Mouse (Mus musculus): ENCODE data around the gene Mrln. TPM values are rescaled to one million over a fixed set of nuclear protein-coding genes. Genes with fewer than 3 reads are reported as not detected.
A peak's percentile ranks its signal among the peaks of the same experiment; 100 is the strongest.

The Mrln gene
- polyA plus RNA-seq, 1 experiment from 2014 or later = not detected

- H3K27ac ChIP-seq (ENCODE audit: low read length) = no peak overlapping the region
- ATAC-seq = no peak
Measured at GRCm38 (mm10) chr10:70167625-70168024, 36.8 kb upstream of the Mrln start.

GRCm38 (mm10) chr10:70168396-70168795, 36.1 kb upstream of the Mrln start:
- Histone ChIP-seq H3K4me3 (ENCODE audit: low read depth, low read length) (no peak overlapping the region), H3K27me3 (ENCODE audit: control insufficient read depth, insufficient read depth, low read depth, low read length) (no peaks in the 10 kb centered on the region), H3K9me3 (replicated peaks; ENCODE audit: control insufficient read depth, low read length, poor library complexity, severe bottlenecking) (no peaks in the 10 kb centered on the region), H3K36me3 (ENCODE audit: control insufficient read depth, insufficient read depth, low read length) (no peaks in the 10 kb centered on the region), H3K4me1 (ENCODE audit: control insufficient read depth, insufficient read depth, low read length) (peaks cover 15% of the 10 kb centered on the region), H3K4me2 (ENCODE audit: low read length) (no peak overlapping the region), H3K9ac (ENCODE audit: low read depth, low read length) (no peak overlapping the region), H3K27ac (ENCODE audit: low read length) (peak overlapping the region; percentile 25; the same call in 1 of the 2 replicates)
- no peak for ATAC-seq
- WGBS = 91% methylated on average over 13 of the region's 13 CpGs

More at GRCm38 (mm10) chr10:70167625-70168024, 36.8 kb upstream of the Mrln start:
- Histone ChIP-seq H3K4me2 (ENCODE audit: low read length) (no peak overlapping the region), H3K4me1 (ENCODE audit: control insufficient read depth, insufficient read depth, low read length) (peaks cover 16% of the 10 kb centered on the region), H3K9ac (ENCODE audit: low read depth, low read length) (no peak overlapping the region), H3K9me3 (replicated peaks; ENCODE audit: control insufficient read depth, low read length, poor library complexity, severe bottlenecking) (no peaks in the 10 kb centered on the region), H3K27me3 (ENCODE audit: control insufficient read depth, insufficient read depth, low read depth, low read length) (no peaks in the 10 kb centered on the region), H3K4me3 (ENCODE audit: low read depth, low read length) (no peak overlapping the region), H3K36me3 (ENCODE audit: control insufficient read depth, insufficient read depth, low read length) (no peaks in the 10 kb centered on the region)
- WGBS = 78% methylated on average over 11 of the region's 11 CpGs

GRCm38 (mm10) chr10:70169044-70169443, 35.4 kb upstream of the Mrln start:
- no peak overlapping the region for H3K9ac ChIP-seq (ENCODE audit: low read depth, low read length)
- 58% methylated on average over 18 of the region's 18 CpGs for WGBS
- no peak overlapping the region for H3K4me3 ChIP-seq (ENCODE audit: low read depth, low read length)
- no peaks in the 10 kb centered on the region for H3K27me3 ChIP-seq (ENCODE audit: control insufficient read depth, insufficient read depth, low read depth, low read length)
- no peak overlapping the region for H3K4me2 ChIP-seq (ENCODE audit: low read length)
- H3K36me3 ChIP-seq (ENCODE audit: control insufficient read depth, insufficient read depth, low read length) = no peaks in the 10 kb centered on the region
- peak; percentile 43; the same call in 1 of the 2 replicates for ATAC-seq
- peak overlapping the region; percentile 25; the same call in 1 of the 2 replicates for H3K27ac ChIP-seq (ENCODE audit: low read length)
- H3K4me1 ChIP-seq (ENCODE audit: control insufficient read depth, insufficient read depth, low read length) = peaks cover 11% of the 10 kb centered on the region
- H3K9me3 ChIP-seq (replicated peaks; ENCODE audit: control insufficient read depth, low read length, poor library complexity, severe bottlenecking) = no peaks in the 10 kb centered on the region

- ATAC-seq = no peak
- H3K27me3 ChIP-seq (ENCODE audit: control insufficient read depth, insufficient read depth, low read depth, low read length) = no peaks in the 10 kb centered on the region
- H3K4me1 ChIP-seq (ENCODE audit: control insufficient read depth, insufficient read depth, low read length) = peaks cover 10% of the 10 kb centered on the region
- no peak overlapping the region for H3K9ac ChIP-seq (ENCODE audit: low read depth, low read length)
- H3K4me2 ChIP-seq (ENCODE audit: low read length) = no peak overlapping the region
- WGBS = 56% methylated on average over 3 of the region's 3 CpGs
- H3K36me3 ChIP-seq (ENCODE audit: control insufficient read depth, insufficient read depth, low read length) = no peaks in the 10 kb centered on the region; the same call in 1 of the 2 replicates
- no peak overlapping the region for H3K4me3 ChIP-seq (ENCODE audit: low read depth, low read length)
- H3K9me3 ChIP-seq (replicated peaks; ENCODE audit: control insufficient read depth, low read length, poor library complexity, severe bottlenecking) = no peaks in the 10 kb centered on the region
- no peak overlapping the region for H3K27ac ChIP-seq (ENCODE audit: low read length)
Measured at GRCm38 (mm10) chr10:70173314-70173713, 31.1 kb upstream of the Mrln start.

GRCm38 (mm10) chr10:70174494-70175190, 29.8 kb upstream of the Mrln start:
- Histone ChIP-seq H3K4me3 (ENCODE audit: low read depth, low read length) (no peak overlapping the region), H3K27me3 (ENCODE audit: control insufficient read depth, insufficient read depth, low read depth, low read length) (no peaks in the 10 kb centered on the region), H3K4me2 (ENCODE audit: low read length) (no peak overlapping the region), H3K9me3 (replicated peaks; ENCODE audit: control insufficient read depth, low read length, poor library complexity, severe bottlenecking) (no peaks in the 10 kb centered on the region), H3K36me3 (ENCODE audit: control insufficient read depth, insufficient read depth, low read length) (peaks cover 3% of the 10 kb centered on the region; the same call in 1 of the 2 replicates), H3K27ac (ENCODE audit: low read length) (no peak overlapping the region), H3K4me1 (ENCODE audit: control insufficient read depth, insufficient read depth, low read length) (no peaks in the 10 kb centered on the region), H3K9ac (ENCODE audit: low read depth, low read length) (no peak overlapping the region)
- ATAC-seq = no peak
- WGBS = 87% methylated on average over 16 of the region's 16 CpGs

GRCm38 (mm10) chr10:70180727-70181126, 23.7 kb upstream of the Mrln start:
- Histone ChIP-seq H3K4me1 (ENCODE audit: control insufficient read depth, insufficient read depth, low read length) (peaks cover 5% of the 10 kb centered on the region; the same call in 1 of the 2 replicates), H3K9ac (ENCODE audit: low read depth, low read length) (no peak overlapping the region), H3K36me3 (ENCODE audit: control insufficient read depth, insufficient read depth, low read length) (peaks cover 3% of the 10 kb centered on the region; the same call in 1 of the 2 replicates), H3K27me3 (ENCODE audit: control insufficient read depth, insufficient read depth, low read depth, low read length) (no peaks in the 10 kb centered on the region), H3K4me2 (ENCODE audit: low read length) (no peak overlapping the region), H3K27ac (ENCODE audit: low read length) (no peak overlapping the region), H3K4me3 (ENCODE audit: low read depth, low read length) (no peak overlapping the region), H3K9me3 (replicated peaks; ENCODE audit: control insufficient read depth, low read length, poor library complexity, severe bottlenecking) (no peaks in the 10 kb centered on the region)
- no peak for ATAC-seq
- 91% methylated on average over 9 of the region's 9 CpGs for WGBS

- Histone ChIP-seq H3K27ac (ENCODE audit: low read length) (no peak overlapping the region), H3K27me3 (ENCODE audit: control insufficient read depth, insufficient read depth, low read depth, low read length) (no peaks in the 10 kb centered on the region), H3K4me3 (ENCODE audit: low read depth, low read length) (no peak overlapping the region), H3K36me3 (ENCODE audit: control insufficient read depth, insufficient read depth, low read length) (peaks cover 3% of the 10 kb centered on the region; the same call in 1 of the 2 replicates), H3K9me3 (replicated peaks; ENCODE audit: control insufficient read depth, low read length, poor library complexity, severe bottlenecking) (no peaks in the 10 kb centered on the region), H3K9ac (ENCODE audit: low read depth, low read length) (no peak overlapping the region), H3K4me2 (ENCODE audit: low read length) (no peak overlapping the region), H3K4me1 (ENCODE audit: control insufficient read depth, insufficient read depth, low read length) (peaks cover 5% of the 10 kb centered on the region; the same call in 1 of the 2 replicates)
- 88% methylated on average over 11 of the region's 11 CpGs for WGBS
- no peak for ATAC-seq
Measured at GRCm38 (mm10) chr10:70181279-70181972, 23.0 kb upstream of the Mrln start.

GRCm38 (mm10) chr10:70183210-70184080, 21.0 kb upstream of the Mrln start:
- ATAC-seq = peak; percentile 47
- no peak overlapping the region for H3K4me3 ChIP-seq (ENCODE audit: low read depth, low read length)
- WGBS = 71% methylated on average over 15 of the region's 15 CpGs
- H3K4me2 ChIP-seq (ENCODE audit: low read length) = no peak overlapping the region
- H3K27ac ChIP-seq (ENCODE audit: low read length) = peak overlapping the region; percentile 47
- peaks cover 5% of the 10 kb centered on the region; the same call in 1 of the 2 replicates for H3K4me1 ChIP-seq (ENCODE audit: control insufficient read depth, insufficient read depth, low read length)
- H3K36me3 ChIP-seq (ENCODE audit: control insufficient read depth, insufficient read depth, low read length) = peaks cover 13% of the 10 kb centered on the region; the same call in 1 of the 2 replicates
- H3K27me3 ChIP-seq (ENCODE audit: control insufficient read depth, insufficient read depth, low read depth, low read length) = no peaks in the 10 kb centered on the region
- H3K9ac ChIP-seq (ENCODE audit: low read depth, low read length) = no peak overlapping the region
- no peaks in the 10 kb centered on the region for H3K9me3 ChIP-seq (replicated peaks; ENCODE audit: control insufficient read depth, low read length, poor library complexity, severe bottlenecking)

Measured in midbrain, embryonic 16.5 days (tissue).